Mouse (Mus musculus): ENCODE data around the gene Mettl25. TPM values are rescaled to one million over a fixed set of nuclear protein-coding genes. Genes with fewer than 3 reads are reported as not detected.

The Mettl25 gene
- polyA plus RNA-seq, 1 experiment from 2014 or later = 13.3 TPM

DNA sequence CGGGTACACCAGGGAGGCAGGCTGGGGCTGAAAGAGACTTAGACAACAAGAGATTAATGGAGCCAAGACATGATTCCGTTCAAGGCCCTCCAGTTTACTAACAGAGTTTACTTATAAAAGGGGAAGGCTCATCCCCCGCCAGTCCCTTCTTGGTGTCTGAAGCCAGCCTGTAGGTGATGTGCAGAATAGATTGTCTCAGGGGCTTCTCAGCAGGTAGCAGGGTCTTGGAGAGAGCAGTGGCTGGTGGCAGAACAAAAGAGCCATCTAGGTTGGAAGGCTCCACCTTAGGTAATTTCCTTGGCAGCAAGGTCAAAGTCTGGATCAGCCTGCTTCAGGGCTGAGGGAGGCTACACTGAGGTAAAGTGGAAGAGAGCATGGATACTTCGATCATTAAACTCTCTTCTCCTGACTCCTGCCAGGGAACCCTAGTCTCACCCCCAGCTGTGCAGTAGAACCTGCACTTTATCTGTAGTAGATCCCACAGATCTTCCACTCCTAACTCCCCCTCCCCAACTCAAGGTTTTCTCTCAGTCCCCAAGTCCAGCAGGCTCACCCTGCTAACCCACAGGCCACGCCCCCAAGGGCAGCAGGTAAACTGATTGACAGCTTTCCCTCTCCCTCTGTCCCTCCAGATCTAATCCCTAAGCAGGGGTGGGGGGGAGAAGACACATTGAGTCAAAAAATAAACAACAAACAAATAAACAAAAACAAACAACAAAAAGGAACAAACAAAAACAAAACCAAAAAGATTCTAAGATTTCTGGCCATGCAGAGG lies 87.2 kb downstream of the Mettl25 start:
- no peak for DNase-seq (ENCODE audit: low spot score)

DNA sequence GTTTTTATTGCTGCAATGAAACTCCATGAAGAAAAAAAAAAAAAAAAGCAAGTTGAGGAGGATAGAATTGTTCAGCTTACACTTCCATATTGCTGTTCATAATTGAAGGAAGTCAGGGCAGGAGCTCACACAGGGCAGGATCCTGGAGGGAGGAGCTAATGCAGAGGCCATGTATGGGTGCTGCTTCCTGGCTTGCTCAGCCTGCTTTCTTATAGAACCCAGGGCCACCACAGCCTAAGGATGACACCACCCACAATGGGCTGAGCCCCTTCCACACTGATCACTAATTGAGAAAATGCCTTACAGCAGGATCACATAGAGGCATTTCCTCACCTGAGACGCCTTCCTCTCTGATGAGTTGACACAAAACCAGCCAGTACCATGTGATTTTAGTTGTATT lies 95.2 kb downstream of the Mettl25 start:
- no peak for DNase-seq (ENCODE audit: low spot score)

DNA sequence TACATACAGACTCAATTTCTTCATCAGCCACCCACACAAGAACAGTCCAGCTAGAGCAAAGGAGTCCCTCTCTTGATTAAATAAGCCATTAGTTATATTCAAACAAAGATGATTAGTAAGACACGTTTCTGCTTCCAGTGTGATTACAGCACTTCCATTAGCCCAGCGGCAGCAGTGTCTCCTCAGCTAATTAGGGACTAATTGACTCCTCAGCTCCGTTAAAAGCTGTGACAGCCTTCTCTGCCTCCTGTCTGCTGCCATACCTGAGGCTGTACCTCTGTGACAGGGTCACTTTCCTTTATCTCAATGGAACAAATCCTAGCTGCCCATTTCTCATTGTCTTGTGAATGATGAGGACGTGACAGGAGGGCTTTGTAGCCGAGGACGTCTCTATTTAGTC lies 99.4 kb downstream of the Mettl25 start:
- DNase-seq (ENCODE audit: low spot score) = no peak

DNA sequence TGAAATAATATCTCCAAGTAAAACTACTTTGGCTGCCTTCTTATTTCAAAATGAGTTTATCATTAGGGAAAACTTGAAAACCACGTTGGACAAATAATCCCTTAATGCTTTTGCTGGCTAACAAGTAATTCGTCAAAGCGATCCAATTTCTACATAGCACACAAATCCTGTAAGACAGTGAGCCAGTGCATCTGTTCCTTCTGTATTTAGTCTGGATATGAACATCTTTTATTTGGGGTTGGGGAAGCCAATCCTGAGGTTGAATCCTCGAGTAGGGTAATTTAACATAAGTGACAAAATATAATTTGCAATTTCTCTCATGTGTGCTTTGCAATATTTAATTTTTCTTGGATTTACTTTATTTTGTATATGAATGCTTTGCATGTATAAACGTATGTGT lies 102.2 kb downstream of the Mettl25 start:
- DNase-seq (ENCODE audit: low spot score) = no peak

- no peak for DNase-seq (ENCODE audit: low spot score)
Observed at GRCm38 (mm10) chr10:105727798-105728197, 113.4 kb downstream of the Mettl25 start.

DNA sequence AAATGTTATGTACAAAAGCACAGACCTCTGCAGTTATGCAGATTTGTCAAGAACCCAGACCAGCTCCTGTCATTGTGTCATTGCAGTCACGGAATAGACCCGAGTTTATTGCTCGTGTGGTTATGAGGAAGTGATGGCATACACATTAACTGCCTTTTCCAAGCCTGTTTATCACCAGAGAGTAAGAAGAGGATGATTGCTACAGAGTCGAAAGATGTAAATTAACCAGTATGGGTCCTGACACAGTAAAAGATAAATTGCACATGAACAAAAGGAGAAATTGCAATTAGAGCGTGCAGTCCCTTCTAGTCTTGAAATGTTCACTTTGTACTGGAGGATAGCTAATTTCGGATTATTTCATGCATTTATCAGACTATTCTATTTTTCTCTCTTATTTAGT lies 113.8 kb downstream of the Mettl25 start:
- DNase-seq (ENCODE audit: low spot score) = no peak

- DNase-seq (ENCODE audit: low spot score) = peak; percentile 58
Observed at GRCm38 (mm10) chr10:105714844-105715243, 126.3 kb downstream of the Mettl25 start.

DNA sequence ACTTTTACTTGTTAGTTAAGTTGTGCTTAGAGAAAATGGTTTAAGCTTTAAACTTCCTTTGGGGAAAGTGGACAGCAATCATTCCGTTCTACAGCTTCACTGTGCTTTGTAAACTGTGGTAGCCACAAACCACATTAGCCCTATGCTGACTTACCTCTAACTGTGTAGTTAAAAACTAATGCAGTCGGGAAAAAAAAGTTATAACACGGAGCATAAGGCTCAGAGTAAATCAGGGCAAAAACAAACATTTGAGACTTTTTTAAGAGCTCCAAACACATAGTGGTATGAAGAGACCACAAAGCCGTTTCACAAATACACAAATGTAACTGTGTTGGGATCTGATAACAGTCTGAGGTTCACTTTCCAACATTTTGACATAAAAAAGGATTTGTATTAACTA lies 126.8 kb downstream of the Mettl25 start:
- DNase-seq (ENCODE audit: low spot score) = no peak

DNA sequence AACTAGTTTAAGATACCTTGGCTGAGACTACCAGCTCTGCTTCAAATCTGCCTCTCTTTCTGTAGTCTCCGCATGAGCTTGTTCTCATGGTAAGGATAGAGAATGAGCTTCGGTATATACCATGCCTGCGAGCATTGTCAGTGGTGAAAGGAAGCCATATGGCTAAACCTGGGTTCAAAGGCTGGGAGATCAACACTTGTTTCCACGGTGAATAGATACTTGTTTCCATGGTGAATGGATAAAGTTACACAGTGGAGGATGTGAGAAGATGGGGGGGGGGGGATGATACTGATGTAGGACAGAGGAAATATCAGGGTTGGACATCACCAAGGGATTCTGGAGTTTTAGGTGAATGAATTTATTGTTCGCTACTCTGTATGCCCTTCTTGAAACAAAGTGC lies 128.0 kb downstream of the Mettl25 start:
- no peak for DNase-seq (ENCODE audit: low spot score)

Other genes starting within 250 kb of the Mettl25 start
- 65.3 and 68.8 TPM in 2 replicates for gene Ccdc59, start 313 bp downstream of the Mettl25 start, polyA plus RNA-seq (2015; fragmentation: Nextera tagmentation; extraction: Ambion mirVana)